Mouse (Mus musculus) hindlimb bud, embryonic 11.5 days (tissue): Measurements from ENCODE around the gene Fbrsl1.

Experiments used
- DNase-seq: peaks from one replicate; pipeline ENCODE4 v3.0.0-alpha.2; 2012; ENCODE audit warnings: low read depth, low spot score; ENCODE audit errors: extremely low spot score

Fbrsl1 gene

GRCm38 (mm10) chr5:110363822-110364545 lies 84.3 kb downstream of the Fbrsl1 start:
- DNase-seq, result no peak

GRCm38 (mm10) chr5:110363179-110363821 lies 85.0 kb downstream of the Fbrsl1 start:
- no peak for DNase-seq

- no peak for DNase-seq
Measured at GRCm38 (mm10) chr5:110362813-110363178, 85.5 kb downstream of the Fbrsl1 start.

GRCm38 (mm10) chr5:110361465-110361864 lies 86.8 kb downstream of the Fbrsl1 start:
- DNase-seq, result no peak

GRCm38 (mm10) chr5:110357531-110358179 lies 90.6 kb downstream of the Fbrsl1 start:
- DNase-seq, result peak; percentile 89

GRCm38 (mm10) chr5:110354716-110355115 lies 93.6 kb downstream of the Fbrsl1 start:
- no peak for DNase-seq

GRCm38 (mm10) chr5:110347006-110347405 lies 101.3 kb downstream of the Fbrsl1 start:
- DNase-seq, result no peak

- no peak for DNase-seq
Measured at GRCm38 (mm10) chr5:110345553-110345952, 102.8 kb downstream of the Fbrsl1 start.

GRCm38 (mm10) chr5:110344524-110344923 lies 103.8 kb downstream of the Fbrsl1 start, which contains the start of gene Lrcol1:
Lrcol1 (plus strand) TSS chr5:110344730.
- DNase-seq, result no peak

GRCm38 (mm10) chr5:110342648-110343284 lies 105.5 kb downstream of the Fbrsl1 start, which contains the start of gene P2rx2:
P2rx2 (minus strand) TSS chr5:110343212.
- DNase-seq, result no peak

GRCm38 (mm10) chr5:110338792-110339191 lies 109.5 kb downstream of the Fbrsl1 start:
- DNase-seq, result no peak

GRCm38 (mm10) chr5:110330508-110330907 lies 117.8 kb downstream of the Fbrsl1 start:
- DNase-seq, result no peak

- DNase-seq, result no peak
Measured at GRCm38 (mm10) chr5:110313127-110313526, 135.2 kb downstream of the Fbrsl1 start.
